Mouse (Mus musculus) heart, postnatal 36 days (tissue): ENCODE measurements at regions not wholly inside any gene's neighbourhood (a gene's known extent, or its start where the extent isn't known, plus 50 kb on each side); places are given as distances from the start of the nearest gene placed in this dataset.

Source experiments
- DNase-seq, 2 experiments: peaks; one replicate each; pipeline ENCODE4 v3.0.0; 2021 to 2022
- intact Hi-C: fragments of 180-260 bp; cut with DNase I; formaldehyde crosslinking; loops from one replicate; pipeline ENCODE4 v1.15.1; 2025

DNA sequence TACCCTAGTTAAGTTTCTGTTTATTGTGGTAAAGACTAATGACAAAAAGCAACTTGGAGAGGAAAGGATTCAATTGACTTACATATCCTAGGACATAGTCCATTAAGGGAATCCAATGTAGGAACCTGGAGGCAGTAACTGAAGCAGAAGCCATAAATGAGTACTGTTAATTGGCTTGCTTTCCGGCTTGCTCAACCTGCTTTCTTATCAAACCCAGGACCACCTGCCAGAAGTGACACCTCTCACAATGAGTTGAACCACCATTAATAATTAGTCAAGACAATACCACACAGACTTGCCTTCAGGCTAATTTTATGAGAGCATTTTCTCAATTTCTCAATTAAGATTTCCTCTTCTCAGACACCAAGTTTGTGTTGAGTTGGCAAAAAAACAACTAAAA lies 148.8 kb downstream of the Ccser2 start:
- intact Hi-C loops: no loop called here
- DNase-seq: no peak

DNA sequence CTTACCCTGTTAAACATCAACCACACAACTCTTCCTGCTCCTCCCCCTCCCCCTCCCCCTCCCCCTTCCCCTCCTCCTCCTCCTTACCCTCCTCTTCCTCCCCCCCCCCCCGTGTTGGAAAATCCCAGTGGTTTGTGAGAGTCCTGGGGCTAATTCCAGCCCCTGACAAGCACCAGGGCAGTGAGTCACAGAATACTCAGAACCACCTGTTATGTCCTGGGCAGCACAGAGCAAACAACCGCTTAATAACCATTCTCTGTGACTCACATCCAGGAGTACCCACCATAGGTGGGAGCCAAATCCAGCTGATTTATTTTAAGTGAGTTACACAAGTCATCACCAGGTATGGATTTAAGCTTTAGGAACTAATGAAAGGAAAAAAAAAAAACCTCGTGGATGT lies 166.2 kb downstream of the Ccser2 start:
- intact Hi-C loops: no loop called here
- no peak for DNase-seq

DNA sequence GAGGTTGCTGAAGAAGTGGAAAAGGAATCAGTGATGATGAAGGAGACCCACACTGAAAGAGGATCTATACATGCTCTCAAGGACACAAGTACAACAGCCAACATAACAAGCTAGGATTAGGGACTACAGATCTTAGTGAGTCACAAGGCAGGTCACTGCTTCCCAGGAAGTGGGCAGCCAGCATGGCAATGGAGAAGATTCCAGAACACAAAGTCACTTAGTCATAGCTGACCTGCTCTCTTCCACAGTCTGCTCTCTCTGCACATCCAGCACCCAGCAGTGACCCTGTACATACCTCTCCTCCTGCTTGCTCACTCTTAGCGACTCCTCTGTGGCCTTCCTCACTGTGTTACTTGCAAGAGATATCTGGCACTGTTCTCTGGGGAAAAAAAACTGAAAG lies 168.8 kb downstream of the Ccser2 start:
- intact Hi-C loops: no loop called here
- DNase-seq: no peak

DNA sequence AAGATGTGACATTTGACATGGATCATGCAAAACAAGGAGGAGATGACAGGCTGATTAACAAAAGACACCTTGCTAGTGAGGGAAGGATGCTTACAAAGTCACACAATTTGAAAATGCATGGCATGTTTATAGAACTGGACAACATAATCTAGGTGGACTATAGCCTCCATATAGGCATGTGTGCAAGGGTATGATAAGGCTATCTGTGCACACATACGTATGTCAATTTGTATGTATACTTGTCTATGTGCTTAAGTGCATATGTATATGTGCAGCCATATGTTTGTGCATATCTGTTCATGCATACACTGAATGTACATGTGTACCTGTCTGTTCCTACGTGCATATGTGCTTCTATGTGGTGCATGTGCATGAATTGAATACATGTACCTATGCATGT lies 186.7 kb downstream of the Ccser2 start:
- intact Hi-C loops: no loop called here
- DNase-seq: no peak

DNA sequence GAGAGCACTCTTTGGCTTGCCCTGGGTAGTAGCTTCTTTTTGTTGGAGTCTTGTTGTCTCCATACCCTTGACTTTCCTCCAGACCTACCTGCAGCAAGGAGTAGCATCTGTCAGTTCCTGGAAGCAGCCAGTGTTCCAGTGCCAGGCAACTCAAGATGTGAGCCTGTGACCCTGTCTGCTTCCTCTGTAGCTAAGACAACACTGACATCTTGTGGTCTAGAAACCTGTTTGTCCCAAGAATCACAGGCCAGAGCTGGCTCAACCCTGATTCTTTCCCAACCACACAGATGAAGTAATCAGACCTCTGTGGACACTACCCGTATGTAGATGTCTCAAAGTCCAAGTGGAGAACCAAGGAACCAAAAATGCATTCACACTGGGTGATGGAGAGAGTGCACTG lies 189.6 kb downstream of the Ccser2 start:
- intact Hi-C loops: no loop called here
- DNase-seq: no peak

DNA sequence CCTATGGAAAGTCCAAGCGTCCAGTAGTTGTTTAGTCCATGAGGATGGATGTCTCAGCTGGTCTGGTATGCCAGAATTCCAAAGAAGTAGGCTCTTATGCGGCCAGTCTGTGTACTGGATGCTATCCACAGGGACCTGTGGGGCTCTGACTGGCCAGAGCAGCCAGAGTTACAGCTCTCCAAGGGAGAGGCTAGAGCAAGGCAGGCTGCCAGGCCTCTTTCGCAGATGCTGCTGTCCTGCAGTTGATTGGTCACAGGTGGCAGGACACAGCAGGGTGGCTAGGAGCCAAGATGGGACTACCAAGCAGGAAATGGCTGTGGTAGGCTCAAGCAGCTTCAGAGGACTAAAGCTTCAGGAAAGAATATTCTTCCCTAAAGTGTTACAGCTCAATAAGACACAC lies 194.2 kb downstream of the Ccser2 start:
- DNase-seq: no peak
- intact Hi-C loops: no loop called here

DNA sequence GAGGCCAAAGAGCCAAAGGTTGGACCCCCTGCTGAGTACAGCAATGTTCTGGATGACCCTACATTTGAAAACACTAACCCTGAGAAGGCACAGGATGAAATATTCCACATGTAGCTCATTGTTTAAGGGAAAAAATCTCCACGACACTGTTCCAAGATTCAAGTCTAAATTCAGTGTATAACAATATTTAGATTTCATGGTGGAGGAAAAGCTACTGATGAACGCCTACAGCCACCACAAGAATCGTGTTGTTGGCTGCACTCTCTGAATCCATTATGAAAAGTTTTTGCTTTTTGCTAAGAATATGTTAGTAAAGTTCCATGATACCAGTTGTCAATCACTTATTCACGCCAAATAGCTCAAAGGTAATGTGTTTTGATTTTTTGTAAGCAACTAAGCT lies 204.2 kb downstream of the Ccser2 start:
- intact Hi-C loops: no loop called here
- DNase-seq: no peak

DNA sequence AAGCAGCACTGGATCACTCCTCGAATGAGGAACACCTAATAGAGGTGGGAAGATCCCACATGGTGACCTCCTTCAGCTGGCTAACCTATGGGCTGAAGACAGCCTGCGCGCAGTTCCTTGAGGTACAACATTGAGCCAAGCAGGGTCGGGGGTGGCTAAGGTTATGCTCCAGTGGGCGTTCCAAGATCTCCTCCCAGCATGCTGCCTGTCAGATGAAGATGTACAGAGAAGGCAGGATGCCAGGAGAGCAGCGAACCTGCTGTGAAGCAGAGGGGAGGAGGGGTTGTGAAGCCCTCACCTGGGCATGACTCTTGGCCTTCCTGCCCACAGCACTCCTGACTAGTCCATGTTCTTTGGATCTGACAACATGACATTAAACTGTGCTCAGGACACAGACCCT lies 212.5 kb downstream of the Ccser2 start:
- no peak for DNase-seq
- intact Hi-C loops: no loop called here

DNA sequence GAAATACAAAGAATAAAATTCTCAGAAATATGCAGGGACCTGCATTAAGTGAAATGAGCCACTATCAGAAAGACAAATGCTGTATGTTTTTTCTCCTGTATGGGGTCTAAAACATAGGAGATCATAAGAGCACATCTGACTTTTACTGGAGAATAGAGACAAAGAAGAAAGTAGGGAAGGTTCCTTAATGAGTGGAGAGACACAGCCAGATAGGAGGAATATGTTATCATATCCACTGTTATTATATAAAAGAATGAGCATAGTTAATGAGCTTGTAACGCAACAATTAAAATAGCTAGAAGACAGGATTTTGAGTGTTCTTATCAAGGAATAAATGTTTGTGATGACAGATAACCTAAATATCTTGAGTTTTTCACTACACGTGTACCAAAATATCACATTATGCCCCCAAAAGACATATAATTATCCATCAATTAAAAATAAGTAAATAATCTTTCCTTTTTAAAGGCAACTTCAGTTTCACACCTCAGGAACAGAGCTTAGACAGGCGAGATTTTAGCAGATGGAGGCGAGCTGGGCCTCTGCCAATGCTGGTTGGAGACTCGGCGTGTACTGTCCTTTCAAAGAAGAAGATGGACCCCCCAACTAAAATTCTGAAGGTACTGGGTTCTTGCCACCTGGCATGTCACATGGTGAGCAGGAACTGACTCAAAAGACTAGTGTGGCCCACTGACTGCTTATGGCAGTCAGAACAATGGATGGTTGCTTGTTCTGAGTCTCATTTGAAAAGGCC lies 220.3 kb downstream of the Ccser2 start:
- DNase-seq: no peak
- intact Hi-C loops: no loop called here

DNA sequence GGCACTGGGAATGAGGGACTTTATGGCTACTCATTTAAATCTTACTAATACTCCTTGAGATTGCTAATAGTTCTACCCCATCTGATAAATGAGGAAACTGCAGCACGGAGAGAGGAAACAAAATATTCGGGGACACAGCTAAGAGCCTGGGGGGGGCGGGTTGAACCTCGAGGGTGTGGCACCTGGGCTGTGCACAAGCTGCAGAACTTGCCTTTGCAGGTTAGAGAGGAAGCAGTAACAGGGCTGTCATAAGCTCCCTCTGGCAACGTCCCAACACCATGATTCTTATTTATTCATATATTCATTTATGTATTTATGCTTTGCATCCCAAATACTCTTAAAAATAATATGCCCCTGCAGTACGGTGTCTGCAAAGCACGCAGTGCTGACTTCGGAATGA lies 237.5 kb downstream of the Ccser2 start:
- intact Hi-C loops: no loop called here
- DNase-seq: no peak

DNA sequence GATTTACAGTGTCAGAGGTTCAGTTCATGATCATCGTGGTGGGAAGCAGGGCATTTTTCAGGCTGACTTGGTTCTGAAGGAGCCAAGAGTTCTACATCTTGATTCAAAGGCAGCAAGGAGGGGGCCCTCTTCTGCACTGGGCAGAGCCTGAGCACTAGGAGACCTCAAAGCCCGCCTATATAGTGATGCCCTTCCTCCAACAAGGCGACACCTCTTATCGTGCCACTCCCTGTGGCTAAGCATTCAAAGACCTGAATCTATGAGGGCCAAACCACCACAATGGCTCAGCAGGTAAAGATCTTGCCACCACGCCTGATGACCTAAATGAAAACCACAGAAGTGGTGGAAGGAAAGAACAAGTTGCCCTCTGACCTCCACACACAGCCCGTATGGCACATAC lies 242.5 kb downstream of the Ccser2 start:
- intact Hi-C loops: no loop called here
- DNase-seq: no peak

DNA sequence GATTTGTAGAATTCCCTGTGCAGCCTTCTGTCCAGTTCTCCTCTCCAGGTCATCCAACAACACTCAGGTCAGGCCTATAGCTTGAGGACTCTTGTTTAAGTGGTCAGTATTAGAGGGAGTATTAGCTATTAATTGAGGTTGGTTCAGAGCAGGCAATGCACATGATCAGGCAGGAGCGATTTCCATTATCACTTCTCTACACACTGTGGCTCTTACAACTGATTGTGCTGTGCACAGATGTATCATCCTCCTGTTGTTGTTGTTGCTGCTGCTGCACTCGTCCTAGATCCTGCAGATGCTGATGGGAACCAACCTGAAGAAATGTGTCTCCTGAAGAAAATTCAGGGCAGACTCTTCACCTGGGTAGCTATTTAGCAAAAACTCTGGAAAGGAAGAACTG lies 252.9 kb downstream of the Ccser2 start:
- no peak for DNase-seq

DNA sequence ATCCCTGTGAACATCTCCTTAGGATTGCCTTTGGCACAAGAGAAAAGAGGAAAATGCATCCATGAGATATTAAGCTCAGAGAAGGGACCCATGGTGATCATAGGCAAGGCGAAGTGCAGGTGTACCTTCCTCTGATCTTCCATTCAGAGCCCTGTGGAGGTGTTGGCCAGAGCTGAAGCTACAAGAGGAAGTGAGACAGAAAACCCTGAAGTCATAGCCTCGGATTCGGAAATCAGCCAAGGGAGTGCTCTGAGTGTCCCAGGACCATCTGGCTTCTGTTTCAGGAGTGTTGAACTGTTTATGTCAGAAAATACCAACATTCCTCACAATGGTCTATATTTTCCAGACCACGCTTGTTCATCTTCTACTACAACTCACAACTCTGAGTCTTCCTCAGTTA lies 271.6 kb downstream of the Ccser2 start:
- DNase-seq: no peak
- intact Hi-C loops: no loop called here

More for the DNA sequence above, 252.9 kb downstream of the Ccser2 start:
- intact Hi-C loops: no loop called here

DNA sequence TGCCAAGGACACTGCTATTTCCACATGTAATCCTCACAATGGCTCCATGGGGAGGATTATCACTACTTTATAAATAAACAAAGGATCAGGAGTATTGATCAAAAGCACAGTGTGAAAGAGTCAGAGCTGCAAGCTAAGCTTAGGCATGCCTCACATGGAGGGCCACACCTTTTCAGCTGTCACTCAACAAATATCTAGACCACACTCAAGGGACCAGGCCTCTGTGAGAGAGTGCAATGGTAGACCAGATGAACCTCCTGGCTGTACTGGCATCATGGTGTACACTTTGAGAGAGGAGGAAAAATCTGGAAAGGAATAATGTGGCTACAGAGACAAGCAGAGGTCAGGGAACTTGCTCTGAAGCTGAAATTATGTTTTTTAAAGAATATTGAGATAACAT lies 276.6 kb downstream of the Ccser2 start:
- intact Hi-C loops: loop anchor here (5.0 kb wide), 1 partner anchor 45 kb away; no protein-coding TSS in a partner anchor
- no peak for DNase-seq

DNA sequence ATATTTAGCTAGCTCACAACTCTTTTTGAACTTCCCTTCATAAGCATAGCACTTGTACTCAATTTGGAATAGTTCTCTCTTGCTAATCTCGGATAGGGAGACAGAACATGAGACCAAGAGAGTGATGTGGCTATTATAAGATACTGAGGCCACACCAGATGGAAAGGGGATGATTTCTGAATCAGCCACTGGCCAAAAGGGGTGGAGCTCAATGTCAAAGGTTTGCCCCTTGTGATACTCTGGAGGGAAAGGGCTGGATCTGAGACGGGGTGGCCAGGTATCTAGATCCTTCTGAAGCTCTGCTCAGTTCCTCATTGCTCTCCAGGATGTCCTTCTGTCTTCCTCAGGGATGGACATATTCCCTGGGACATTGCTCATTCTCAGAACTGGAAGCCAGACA lies 277.6 kb downstream of the Ccser2 start:
- intact Hi-C loops: loop anchor here (5.0 kb wide), 1 partner anchor 46 kb away; no protein-coding TSS in a partner anchor
- DNase-seq: no peak

DNA sequence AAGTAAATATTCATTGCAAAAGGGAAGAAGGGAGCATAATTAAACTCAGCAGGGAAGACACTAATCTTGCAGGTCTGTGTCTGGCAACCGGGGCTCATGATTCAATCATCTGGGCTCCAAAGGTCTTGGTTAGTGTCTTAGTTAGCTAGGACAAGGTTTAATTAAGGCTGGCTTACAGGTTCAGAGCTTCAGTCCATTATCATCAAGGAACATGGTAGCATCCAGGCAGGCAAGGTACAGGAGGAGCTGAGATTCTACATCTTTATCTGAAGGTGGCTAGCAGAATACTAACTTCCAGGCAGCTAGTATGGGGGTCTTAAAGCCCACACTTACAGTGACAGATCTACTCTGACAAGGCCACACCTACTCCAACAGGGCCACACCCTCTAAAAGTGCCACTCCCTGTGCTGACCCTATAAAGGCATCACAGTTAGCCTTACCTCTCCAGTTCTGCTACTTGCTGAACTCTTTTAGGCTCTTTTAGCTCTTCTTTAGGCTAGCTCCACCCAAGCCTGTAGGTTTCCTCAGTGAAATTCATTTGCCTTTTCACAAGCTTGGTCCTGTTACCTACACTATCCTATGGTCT lies 309.8 kb downstream of the Ccser2 start:
- no peak for DNase-seq
- intact Hi-C loops: no loop called here

DNA sequence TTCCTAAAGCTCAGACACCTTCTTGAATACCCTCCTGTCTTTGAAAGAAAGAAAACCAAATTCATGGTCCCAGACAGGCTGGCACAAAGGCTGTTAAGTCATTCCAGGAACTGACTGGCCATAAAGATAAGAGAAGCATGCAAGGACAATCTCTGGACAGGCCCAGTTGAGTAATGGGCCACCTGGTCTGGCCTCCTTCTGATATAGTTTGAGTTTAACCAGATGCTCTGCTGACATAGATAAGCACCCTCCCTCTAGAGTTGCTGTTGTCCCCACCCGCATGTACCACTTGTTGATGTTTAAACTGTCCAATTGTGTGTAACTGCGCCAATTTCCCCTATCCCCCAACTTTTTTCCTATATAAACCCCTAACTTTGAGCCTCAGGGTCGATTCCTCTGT lies 310.4 kb downstream of the Ccser2 start:
- intact Hi-C loops: no loop called here
- no peak for DNase-seq

DNA sequence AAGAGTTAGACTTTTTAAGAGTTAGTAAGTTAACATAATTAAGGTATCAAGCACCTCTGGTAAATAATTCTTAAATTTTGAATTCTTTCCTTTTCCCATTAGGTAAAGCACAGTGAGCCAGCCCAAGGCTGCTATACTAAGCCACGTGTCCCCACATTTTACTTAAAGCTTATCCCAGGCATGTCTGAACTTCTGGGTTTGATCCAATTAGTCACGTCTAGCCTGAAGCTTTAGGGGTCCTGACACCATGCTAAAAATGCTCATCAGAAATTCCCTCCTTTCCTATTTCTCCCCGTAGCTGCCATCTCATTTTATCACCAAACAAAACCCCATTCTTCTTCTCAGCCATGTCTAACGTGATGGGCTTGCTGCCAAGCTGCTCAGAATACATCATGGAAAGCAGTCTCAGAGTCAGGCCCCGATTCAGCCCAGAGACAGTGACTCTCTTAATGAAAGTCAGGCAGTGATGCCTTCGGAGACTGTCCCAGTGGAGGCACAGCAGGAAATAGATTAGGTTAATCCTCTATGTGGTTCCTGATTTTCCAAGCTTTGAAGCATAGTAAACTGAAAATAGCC lies 315.5 kb downstream of the Ccser2 start:
- no peak for DNase-seq
- intact Hi-C loops: no loop called here

DNA sequence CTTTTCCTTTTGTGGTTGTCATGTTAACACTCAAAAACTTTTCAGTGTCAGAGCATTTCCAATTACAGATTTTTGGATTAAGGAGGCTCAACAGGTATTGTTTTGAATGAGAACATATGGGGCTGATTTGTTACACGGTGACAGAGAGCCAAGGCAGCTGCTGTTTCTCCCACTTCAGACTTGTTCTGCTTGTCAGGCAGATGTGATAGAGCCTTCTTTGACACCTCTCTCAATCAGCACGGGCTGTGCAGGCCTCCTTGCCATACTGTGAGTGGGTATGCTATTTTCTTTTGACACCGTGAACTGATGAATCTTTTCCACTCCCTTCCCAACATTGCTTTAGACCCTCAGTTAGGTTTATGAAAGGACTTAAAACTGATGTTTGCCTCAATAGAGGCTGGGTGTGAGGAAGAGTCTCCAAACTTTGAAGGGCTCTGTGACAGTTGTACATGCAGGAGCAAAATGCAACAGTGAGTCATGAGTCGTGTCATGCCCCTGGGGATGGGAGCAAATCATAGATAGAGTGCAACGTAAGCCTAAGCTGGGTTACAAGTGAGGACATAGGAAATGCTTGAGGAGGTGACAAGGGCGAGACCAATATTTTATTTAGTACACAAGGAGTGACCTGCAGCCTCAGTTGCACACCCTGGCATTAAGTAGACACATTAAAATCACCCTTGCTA lies 317.4 kb downstream of the Ccser2 start:
- intact Hi-C loops: no loop called here
- no peak for DNase-seq

DNA sequence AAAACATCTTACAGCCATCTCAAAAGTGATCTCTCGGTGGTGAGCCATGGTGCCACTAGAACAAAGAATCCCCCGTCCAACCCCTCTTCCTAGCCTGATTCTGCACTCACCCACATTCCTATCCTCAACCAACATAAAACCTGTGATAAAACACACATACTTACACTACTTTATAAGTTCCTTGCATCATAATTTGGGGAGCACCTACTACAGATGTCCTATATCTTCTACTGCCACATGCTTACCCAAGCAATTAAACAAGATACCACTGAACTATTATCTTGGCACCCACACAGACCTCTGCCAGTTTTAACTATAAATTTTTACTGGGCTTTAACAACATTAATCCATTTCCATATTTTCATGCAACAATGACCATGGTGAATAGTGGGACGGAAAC lies 321.9 kb downstream of the Ccser2 start:
- no peak for DNase-seq
- intact Hi-C loops: no loop called here

DNA sequence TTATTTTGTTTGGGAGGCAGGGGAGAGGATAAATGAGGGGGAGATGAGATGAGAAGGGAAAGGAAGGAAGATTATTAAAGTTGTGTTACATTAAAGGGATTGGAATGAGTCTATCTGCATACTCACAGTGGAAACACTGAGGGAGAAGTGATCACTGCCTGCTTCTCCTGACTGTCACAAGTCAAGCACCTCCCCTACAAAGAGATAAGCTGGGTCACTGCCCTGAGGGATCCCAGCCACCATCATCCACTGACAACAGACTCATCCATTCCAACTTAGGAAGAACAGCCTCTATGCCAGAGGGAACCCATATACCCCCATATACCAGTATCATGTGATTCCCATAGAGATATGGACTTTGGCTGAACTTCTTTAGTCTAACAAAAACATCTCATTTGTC lies 322.3 kb downstream of the Ccser2 start:
- intact Hi-C loops: no loop called here
- no peak for DNase-seq

DNA sequence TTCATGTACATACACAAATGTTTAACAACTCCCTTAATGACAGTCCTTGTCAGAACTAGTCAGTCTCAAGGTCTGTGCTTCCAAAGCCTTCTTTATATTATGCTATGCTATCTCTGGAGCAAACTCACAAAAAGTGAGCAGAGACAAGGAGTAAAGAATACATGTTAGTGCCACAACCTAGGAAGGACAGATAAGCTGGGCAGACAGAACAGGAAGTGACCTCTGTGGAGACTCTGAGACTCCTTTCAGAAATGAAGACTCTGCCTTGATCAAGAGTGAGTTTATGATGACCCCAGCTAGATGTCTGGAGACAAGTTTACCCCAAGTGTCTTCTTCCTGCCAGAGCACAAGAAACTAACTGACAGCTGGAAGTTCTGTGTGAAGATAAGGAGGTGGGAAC lies 343.8 kb downstream of the Ccser2 start:
- no peak for DNase-seq
- intact Hi-C loops: no loop called here
